Mouse (Mus musculus) MEL (cell line): Measurements from ENCODE around the gene Iqch.

ENCODE experiments used
- BHLHE40 ChIP-seq: IDR thresholded peaks from 2 replicates; pipeline ENCODE4 v1.6.1; 2012; ENCODE audit warnings: low read depth, mild to moderate bottlenecking, inconsistent platforms, low read length, improper control_type of control experiment, borderline replicate concordance
- CTCF ChIP-seq, 3 experiments: IDR thresholded peaks in 2 of 3; conservative IDR thresholded peaks in 1 of 3; 2 replicates each; pipeline ENCODE4 v1.5.1; 2011 to 2012; ENCODE audit warnings: low read length in 3 of 3, low read depth in 2 of 3, mild to moderate bottlenecking in 2 of 3, improper control_type of control experiment in 1 of 3, inconsistent platforms in 1 of 3, mixed read lengths in 1 of 3, moderate library complexity in 1 of 3; ENCODE audit not compliant: control insufficient read depth in 1 of 3, insufficient read depth in 1 of 3, poor library complexity in 1 of 3, severe bottlenecking in 1 of 3
- E2F4 ChIP-seq: IDR thresholded peaks from 2 replicates; pipeline ENCODE4 v1.6.1; 2011; ENCODE audit warnings: low read depth, low read length, improper control_type of control experiment, borderline replicate concordance
- EP300 ChIP-seq, 2 experiments: IDR thresholded peaks; 2 replicates each; pipeline ENCODE4 v1.6.1; 2011; ENCODE audit warnings: improper control_type of control experiment in 2 of 2, low read length in 2 of 2, low read depth in 1 of 2, mild to moderate bottlenecking in 1 of 2
- GABPA ChIP-seq: IDR thresholded peaks from 2 replicates; pipeline ENCODE4 v1.6.1; 2012; ENCODE audit warnings: low read depth, mild to moderate bottlenecking, inconsistent platforms, low read length, improper control_type of control experiment, moderate library complexity
- HCFC1 ChIP-seq: IDR thresholded peaks from 2 replicates; pipeline ENCODE4 v1.6.1; 2012; ENCODE audit warnings: low read depth, mild to moderate bottlenecking, inconsistent platforms, low read length, improper control_type of control experiment, moderate library complexity
- KAT2A ChIP-seq: conservative IDR thresholded peaks from 2 replicates; pipeline ENCODE4 v1.6.1; 2012; ENCODE audit warnings: low read depth, low read length, improper control_type of control experiment, inconsistent platforms
- MAX ChIP-seq: IDR thresholded peaks from 2 replicates; pipeline ENCODE4 v1.6.1; 2011; ENCODE audit warnings: low read length, improper control_type of control experiment
- MEF2A ChIP-seq: IDR thresholded peaks from 2 replicates; pipeline ENCODE4 v1.6.1; 2014; ENCODE audit warnings: low read depth, mild to moderate bottlenecking, inconsistent platforms, low read length, improper control_type of control experiment; ENCODE audit not compliant: poor library complexity, insufficient replicate concordance, severe bottlenecking; ENCODE audit errors: extremely low read depth
- MXI1 ChIP-seq: IDR thresholded peaks from 2 replicates; pipeline ENCODE4 v1.6.1; 2011; ENCODE audit warnings: mild to moderate bottlenecking, low read depth, low read length, improper control_type of control experiment
- POLR2A ChIP-seq, 2 experiments: IDR thresholded peaks; 2 replicates each; pipeline ENCODE4 v1.6.1; 2011 to 2012; ENCODE audit warnings: low read length in 2 of 2, mild to moderate bottlenecking in 2 of 2, control low read depth in 1 of 2, improper control_type of control experiment in 1 of 2, low read depth in 1 of 2, moderate library complexity in 1 of 2; ENCODE audit not compliant: control insufficient read depth in 1 of 2, insufficient read depth in 1 of 2, poor library complexity in 1 of 2

DNA sequence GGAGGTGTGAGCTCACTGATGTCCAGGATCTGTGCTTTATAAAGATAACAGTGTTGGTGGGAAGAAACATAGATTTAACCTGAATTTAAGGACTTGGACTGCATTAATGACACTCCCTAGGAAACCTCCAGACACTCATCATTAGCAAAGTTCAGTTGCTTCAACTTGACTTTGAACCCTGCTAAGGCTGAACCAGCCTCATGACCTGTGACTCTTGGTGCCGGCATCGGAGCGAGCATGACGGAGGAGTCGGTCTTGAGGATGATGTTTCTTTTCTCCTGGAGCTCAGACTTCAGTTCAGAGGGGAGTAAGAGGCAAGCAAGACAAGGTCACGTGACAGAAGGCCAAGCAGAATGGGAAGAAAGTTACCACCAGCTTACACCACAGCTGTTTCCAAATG, 41.7 kb upstream of the Iqch start:
- TF ChIP-seq CTCF (IDR thresholded peaks at IDR 0.05 in 2 of 3, conservative IDR thresholded peaks at IDR 0.05 in 1 of 3; ENCODE audit: control insufficient read depth in 1 of 3, insufficient read depth in 1 of 3, low read depth in 2 of 3, low read length in 3 of 3, poor library complexity in 1 of 3, severe bottlenecking in 1 of 3): no peak
- no peak for TF ChIP-seq POLR2A (IDR thresholded peaks at IDR 0.05; ENCODE audit: control insufficient read depth in 1 of 2, insufficient read depth in 1 of 2, low read depth in 1 of 2, low read length in 2 of 2, poor library complexity in 1 of 2)
- no peak for TF ChIP-seq KAT2A
- no peak for TF ChIP-seq EP300 (IDR thresholded peaks at IDR 0.05; ENCODE audit: low read depth in 1 of 2, low read length in 2 of 2)
- TF ChIP-seq MEF2A: no peak
- TF ChIP-seq GABPA: no peak
- no peak for TF ChIP-seq MAX
- TF ChIP-seq MXI1: no peak
- no peak for TF ChIP-seq BHLHE40
- no peak for TF ChIP-seq HCFC1
- TF ChIP-seq E2F4: no peak
